Mouse (Mus musculus) olfactory bulb, adult 2 months (tissue): ENCODE data around the gene Fcrl6. TPM values are rescaled to one million over a fixed set of nuclear protein-coding genes. Genes with fewer than 3 reads are reported as not detected.
A peak's percentile ranks its signal among the peaks of the same experiment; 100 is the strongest.

ENCODE experiments used
- H3K27ac ChIP-seq: fragments of 200-500 bp; 2 replicates; pipeline ENCODE4 v1.5.1; 2012; ENCODE audit warnings: low read depth, low read length; ENCODE audit not compliant: insufficient read depth
- H3K4me1 ChIP-seq: fragments of 200-500 bp; 2 replicates; pipeline ENCODE4 v1.6.1; 2012; ENCODE audit warnings: low read length; ENCODE audit not compliant: control insufficient read depth, insufficient read depth
- H3K4me3 ChIP-seq: fragments of 200-500 bp; 2 replicates; pipeline ENCODE4 v1.5.1; 2012; ENCODE audit warnings: mild to moderate bottlenecking, low read depth, low read length, moderate library complexity; ENCODE audit not compliant: insufficient read depth
- CTCF ChIP-seq: fragments of 200-500 bp; IDR thresholded peaks from 2 replicates; pipeline ENCODE4 v1.5.1; 2012; ENCODE audit warnings: low read depth, mild to moderate bottlenecking, low read length, moderate library complexity; ENCODE audit not compliant: insufficient read depth
- POLR2A ChIP-seq: fragments of 200-500 bp; IDR thresholded peaks from 2 replicates; pipeline ENCODE4 v1.6.1; 2012; ENCODE audit warnings: mild to moderate bottlenecking, low read depth, low read length, moderate library complexity; ENCODE audit not compliant: insufficient read depth
- WGBS: fragments of 180-500 bp; shearing (Covaris S2); methylation state at CpG from one replicate; pipeline ENCODE4 v1.1.7; 2018; 5-methylcytosine and 5-hydroxymethylcytosine counted together
- polyA plus RNA-seq: library from polyadenylated mRNA; stranded (reverse); fragments of >200 nt; gene quantifications from 2 replicates; pipeline ENCODE4 v1.2.4, GENCODE M21; 2012; ENCODE audit warnings: low replicate concordance; ENCODE audit not compliant: missing spikeins, insufficient read depth, insufficient read length

Gene Fcrl6
- polyA plus RNA-seq, 1 experiment, result not detected

DNA sequence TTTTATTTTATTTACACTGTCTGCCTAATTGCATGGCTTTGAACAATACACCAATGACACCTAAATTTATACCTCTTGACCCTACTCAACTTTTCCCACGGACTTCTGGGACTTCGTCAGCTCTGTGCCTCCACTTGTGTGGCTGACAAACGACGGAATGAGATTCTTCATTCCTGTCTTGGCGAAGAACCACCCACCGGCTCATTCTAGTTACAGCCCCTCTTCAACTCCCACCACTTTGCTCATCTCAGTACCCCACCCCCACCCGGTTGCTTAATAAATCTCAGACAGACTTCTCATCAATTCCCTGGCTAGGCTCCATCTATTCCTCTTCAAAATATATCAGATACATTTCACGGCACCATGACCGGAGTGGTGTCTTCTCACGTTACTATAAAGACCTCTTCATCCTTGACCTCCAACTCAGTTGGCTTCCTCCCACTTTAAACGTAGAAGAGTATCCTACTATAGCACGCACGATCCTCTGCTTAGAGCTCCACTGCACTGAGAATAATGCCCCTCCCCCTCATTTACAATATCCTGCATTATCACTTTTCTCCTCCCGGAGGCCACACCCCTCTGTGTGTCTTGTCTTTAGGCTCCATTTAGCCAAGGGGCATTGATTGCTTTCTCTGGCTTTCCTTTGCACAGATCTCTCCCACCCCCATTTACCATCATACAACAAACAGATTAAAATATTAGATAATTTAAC is 15.2 kb upstream of the Fcrl6 start:
- Histone ChIP-seq H3K4me3 (no peak overlapping the region), H3K27ac (no peak overlapping the region), H3K4me1 (peaks cover 8% of the 10 kb centered on the region; the same call in 1 of the 2 replicates)
- whole genome bisulfite sequencing, result 38% methylated on average over 14 of the region's 14 CpGs
- TF ChIP-seq POLR2A (no peak), CTCF (no peak)

DNA sequence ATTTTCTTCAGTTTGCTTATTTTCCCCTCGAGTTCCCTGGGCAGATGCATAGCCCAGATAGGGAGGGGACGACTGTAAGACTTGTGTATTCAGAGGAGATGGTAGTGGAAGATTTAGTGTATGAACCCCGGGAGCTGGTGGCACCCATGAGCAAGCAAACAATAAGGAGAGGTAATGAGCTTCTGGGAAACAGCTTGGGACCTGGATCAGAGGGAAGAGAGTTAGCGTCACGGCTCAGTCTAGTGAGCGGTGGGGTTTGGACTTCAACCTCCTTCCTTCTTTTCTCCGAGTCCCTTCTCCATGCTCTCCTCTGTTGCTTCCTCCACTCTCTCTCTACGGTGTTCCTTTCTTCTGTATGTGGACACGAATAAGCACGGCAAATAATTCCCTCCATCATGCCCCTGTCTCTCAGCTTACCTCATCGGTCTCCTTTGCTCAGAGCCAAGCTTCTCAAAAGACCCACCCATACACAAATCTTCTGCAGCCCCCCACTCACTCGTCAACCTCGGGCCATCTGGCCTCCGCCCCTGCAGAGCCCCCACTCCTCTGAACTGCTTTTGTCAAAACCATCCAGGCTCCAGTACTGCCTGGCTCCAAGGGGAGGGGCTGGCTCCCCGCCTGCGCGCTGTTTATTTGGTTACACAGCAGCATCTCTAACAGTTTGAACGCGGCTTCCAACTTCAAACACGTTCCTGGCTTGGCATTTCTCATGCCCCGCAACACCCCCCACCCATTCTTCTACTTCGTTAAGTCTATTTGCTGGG is 14.4 kb upstream of the Fcrl6 start:
- no peak overlapping the region for H3K27ac ChIP-seq

DNA sequence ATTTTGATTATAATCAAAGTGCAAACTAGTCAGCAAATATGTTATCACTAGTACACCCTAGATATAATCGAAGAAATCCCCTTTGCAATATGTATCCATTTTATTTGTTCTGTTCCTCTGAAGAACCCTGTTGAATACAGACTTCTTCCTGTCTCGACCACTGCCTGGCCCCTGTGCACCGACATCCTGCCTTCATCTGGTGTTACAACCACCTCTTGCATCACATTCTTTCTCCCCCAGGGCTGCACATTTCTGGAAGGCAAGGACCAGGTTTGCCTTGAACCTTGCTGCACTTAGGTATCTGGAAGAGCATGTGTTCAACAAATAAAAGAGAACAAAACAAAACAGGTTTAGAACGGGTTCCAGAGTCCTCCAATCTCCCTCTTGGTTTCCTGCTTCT is 13.1 kb upstream of the Fcrl6 start:
- TF ChIP-seq CTCF (no peak), POLR2A (no peak)
- H3K4me3 ChIP-seq, result no peak overlapping the region
- WGBS, result 83% methylated on average over 4 of the region's 4 CpGs
- H3K27ac ChIP-seq, result no peak overlapping the region
- H3K4me1 ChIP-seq, result peaks cover 8% of the 10 kb centered on the region; the same call in 1 of the 2 replicates

More for the DNA sequence above, 14.4 kb upstream of the Fcrl6 start:
- TF ChIP-seq POLR2A (no peak), CTCF (no peak)
- WGBS, result 2% methylated on average over 22 of the region's 22 CpGs
- Histone ChIP-seq H3K4me1 (peaks cover 8% of the 10 kb centered on the region; the same call in 1 of the 2 replicates), H3K4me3 (peak overlapping the region; percentile 42)

DNA sequence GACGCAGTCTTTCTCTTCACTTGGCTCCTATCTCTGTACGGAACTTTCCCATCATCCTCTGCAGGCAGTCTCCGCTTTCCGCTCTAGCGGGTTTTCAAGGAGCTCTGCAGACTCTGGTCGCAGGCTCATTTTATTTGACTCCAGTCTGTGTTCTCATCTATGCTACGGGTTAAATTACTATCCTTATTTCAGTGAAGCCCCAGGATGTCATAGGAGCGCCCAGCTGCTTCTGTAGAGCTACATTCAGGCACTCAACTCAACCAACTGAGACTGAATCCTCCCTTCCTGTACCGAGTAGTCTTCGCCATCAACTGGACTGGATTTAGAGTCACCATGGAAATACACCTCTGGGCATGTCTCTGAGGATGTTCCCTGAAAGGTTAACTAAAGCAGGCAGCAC is 12.3 kb upstream of the Fcrl6 start:
- 52% methylated on average over 10 of the region's 10 CpGs for WGBS
- no peak overlapping the region for H3K27ac ChIP-seq
- H3K4me1 ChIP-seq, result peaks cover 8% of the 10 kb centered on the region; the same call in 1 of the 2 replicates
- H3K4me3 ChIP-seq, result no peak overlapping the region
- TF ChIP-seq POLR2A (no peak), CTCF (no peak)

DNA sequence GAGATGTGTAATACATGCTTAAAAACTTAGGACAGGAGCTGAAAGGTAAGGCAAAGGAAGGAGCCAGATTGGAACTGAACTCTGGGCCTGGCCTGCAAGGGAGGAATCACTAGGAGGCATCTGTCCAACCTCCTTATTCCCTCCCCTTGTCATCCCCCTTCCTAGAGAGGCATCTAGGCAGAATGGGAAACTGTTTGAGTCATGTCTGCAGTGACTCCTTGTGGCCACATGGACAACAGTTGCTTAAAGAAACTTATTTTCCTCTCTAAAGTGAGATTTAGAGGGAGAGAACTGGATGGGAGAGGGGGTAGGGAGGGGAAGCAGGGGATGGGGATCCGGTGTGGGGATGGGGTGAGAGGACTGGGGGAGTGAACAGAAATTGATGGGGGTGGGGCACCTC is 10.4 kb upstream of the Fcrl6 start:
- 60% methylated on average over 1 of the region's 1 CpGs for WGBS
- H3K4me1 ChIP-seq, result peaks cover 8% of the 10 kb centered on the region; the same call in 1 of the 2 replicates
- TF ChIP-seq CTCF, result no peak
- no peak for TF ChIP-seq POLR2A
- H3K4me3 ChIP-seq, result no peak overlapping the region
- no peak overlapping the region for H3K27ac ChIP-seq

DNA sequence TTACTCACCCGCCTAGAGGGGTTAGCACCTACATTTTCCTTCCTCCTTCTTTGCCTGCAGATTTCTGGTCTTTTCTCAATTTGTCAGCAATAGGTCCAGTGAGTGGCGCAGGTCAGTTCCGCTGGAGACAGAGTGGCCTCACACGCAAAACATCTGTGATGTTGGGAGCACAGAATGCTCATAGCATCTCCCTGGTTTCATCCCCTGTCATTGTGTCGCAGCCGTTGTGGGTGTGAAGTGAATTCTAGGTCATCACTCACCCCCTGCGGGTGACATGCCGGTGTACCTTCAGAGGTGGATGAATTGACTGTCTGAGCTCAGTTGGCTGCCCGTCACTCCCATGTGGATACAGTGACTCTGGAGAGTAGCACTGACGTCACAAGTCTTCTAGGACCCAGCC is 9.0 kb upstream of the Fcrl6 start:
- H3K27ac ChIP-seq, result no peak overlapping the region
- no peak for TF ChIP-seq CTCF
- WGBS, result 92% methylated on average over 10 of the region's 10 CpGs
- no peaks in the 10 kb centered on the region for H3K4me1 ChIP-seq
- no peak overlapping the region for H3K4me3 ChIP-seq

DNA sequence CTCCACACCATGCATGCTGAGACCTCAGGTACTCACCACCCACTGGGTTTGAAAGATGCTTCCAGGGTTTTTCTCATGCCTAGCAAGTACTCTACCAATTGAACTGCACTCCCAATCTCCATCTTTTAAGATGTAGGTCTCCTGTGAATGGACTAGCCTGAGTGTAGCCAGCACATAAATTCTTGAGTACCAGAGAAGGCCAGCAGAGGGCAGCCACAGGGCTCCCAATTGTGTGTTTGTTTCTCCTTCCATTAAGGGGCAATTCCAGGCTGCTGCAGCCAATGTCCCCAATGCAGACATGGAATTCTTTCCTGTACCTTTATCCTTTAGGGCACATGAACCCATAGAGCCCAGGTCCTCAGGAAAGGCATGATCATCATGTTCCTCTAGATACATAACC is 7.9 kb downstream of the Fcrl6 start:
- TF ChIP-seq CTCF (no peak), POLR2A (no peak)
- Histone ChIP-seq H3K4me1 (no peaks in the 10 kb centered on the region), H3K27ac (no peak overlapping the region), H3K4me3 (no peak overlapping the region)

DNA sequence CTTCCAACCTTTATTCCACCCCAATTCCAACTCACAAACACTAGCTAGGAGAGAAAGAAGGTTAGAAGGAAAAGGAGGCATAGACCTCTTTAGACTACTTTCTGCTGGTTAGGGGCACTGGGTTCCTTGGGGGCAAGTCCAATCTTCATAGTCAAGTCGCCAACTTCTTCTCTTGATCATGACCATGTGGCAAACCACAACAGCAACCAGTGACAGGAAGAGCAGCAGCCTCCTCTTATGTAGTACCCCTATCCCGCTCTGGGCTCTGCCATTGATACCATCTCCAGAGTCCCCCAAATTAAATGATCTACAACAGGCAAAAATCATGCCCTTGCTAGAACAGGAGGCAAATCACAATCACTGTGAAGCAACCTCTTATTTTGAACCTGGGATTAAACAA is 8.4 kb downstream of the Fcrl6 start:
- H3K4me1 ChIP-seq, result no peaks in the 10 kb centered on the region
- no peak for TF ChIP-seq POLR2A
- no peak for TF ChIP-seq CTCF
- H3K4me3 ChIP-seq, result no peak overlapping the region
- H3K27ac ChIP-seq, result no peak overlapping the region
- WGBS, result 85% methylated on average over 2 of the region's 2 CpGs

DNA sequence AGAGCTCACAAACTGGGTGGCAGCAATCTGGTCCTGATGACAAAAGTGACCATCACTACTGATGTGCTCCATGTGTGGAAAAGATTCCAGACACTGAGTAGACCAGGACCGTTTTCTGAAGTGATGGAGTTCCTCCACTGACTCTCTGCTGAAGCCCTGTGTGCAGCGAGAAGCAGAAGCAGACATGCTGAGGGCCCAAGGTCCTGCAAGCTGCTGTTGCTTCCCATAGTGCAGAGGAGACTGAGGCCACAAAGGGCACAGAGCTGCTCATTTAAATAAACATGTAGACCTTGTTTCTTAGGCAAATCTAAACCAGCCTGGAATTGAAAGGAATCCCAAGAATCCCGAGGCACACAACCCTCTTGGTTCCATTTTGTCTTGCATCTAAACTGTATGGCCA is 9.0 kb downstream of the Fcrl6 start:
- Histone ChIP-seq H3K4me3 (no peak overlapping the region), H3K27ac (no peak overlapping the region)
- WGBS, result 89% methylated on average over 3 of the region's 3 CpGs

More for the DNA sequence above, 9.0 kb downstream of the Fcrl6 start:
- TF ChIP-seq CTCF (no peak), POLR2A (no peak)
- no peaks in the 10 kb centered on the region for H3K4me1 ChIP-seq
